Mouse (Mus musculus) monocyte, adult 5-6 weeks (primary cell): ENCODE measurements around the gene Ttll1. TPM values are rescaled to one million over a fixed set of nuclear protein-coding genes. Genes with fewer than 3 reads are reported as not detected.

Source experiments
- ATAC-seq: fragments of 153-309, 156-312 bp; replicated peaks from 2 replicates; pipeline ENCODE4 v1.8.0; 2017; ENCODE audit warnings: mild to moderate bottlenecking; ENCODE audit not compliant: low TSS enrichment, insufficient number of reproducible peaks, severe bottlenecking, poor library complexity, low FRiP score
- total RNA-seq: library from RNA; stranded (forward); fragments of 200-1000, 200-491, 200-594 nt; gene quantifications from 3 replicates; pipeline ENCODE4 v1.2.3, GENCODE M21; 2017

Gene Ttll1
- total RNA-seq, 1 experiment from 2014 or later: 5.0 TPM

DNA sequence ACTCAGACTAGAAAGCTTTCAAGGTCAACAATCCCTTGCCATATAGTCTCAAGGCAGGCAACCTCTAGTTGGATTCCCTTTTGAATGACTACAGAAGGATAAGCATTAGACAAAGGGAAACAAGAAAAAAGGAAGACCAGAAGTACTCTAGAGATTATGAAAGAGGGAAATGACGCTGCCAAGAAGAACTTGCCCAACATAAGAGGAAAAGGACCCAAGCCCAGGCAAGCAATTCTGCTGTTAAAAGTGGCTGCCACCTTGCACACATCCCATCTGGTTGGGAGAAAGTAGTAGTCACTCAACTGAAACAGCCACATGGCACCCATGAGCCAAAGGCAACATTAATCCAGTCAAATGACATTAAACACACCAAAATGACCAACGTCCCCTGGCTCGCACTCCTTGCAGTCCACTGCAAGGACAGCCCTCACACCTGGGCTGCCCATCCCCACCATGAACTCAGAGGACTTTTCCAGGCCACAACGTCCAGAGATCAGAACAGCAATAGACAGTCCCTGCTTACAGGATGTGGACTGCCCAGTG lies 68.1 kb downstream of the Ttll1 start:
- peak; percentile 72 for ATAC-seq

DNA sequence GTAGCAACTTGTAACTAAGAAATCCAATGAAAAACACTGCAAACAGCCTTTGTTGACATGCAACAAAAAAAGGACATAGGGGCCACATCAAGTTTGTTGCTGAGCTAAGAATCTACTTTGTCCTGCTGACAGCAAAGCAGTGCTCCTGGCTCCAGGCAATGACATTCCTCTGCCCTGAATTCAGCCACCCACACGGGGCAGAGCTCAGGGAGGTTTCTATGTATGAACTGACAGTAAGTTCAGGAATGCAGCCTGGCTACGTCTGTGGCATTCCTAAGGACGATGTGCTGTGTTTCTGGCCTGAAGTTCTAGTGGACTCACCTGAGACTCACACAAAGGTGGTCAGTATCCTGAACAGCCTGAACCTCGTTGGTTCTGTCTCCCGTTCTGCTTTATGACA lies 70.0 kb downstream of the Ttll1 start:
- ATAC-seq: no peak

DNA sequence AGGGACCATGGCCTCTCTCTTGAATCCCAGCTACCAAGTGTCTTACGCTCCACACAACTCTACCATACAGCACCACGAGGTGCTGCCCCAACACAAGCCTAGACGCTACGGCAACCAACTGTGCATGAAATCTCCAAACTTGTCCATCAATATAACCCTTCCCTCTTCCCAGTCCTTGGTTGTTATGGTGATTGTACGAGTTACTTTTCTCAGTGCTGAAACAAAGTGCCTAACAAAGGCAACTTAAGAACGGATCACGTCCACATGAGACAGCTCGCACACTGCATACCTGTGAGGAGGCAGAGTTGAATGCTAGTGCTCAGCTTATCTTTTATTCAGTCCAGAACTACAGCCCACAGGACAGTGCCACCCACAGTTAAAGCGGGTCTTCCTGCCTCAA lies 74.2 kb downstream of the Ttll1 start:
- ATAC-seq: no peak

DNA sequence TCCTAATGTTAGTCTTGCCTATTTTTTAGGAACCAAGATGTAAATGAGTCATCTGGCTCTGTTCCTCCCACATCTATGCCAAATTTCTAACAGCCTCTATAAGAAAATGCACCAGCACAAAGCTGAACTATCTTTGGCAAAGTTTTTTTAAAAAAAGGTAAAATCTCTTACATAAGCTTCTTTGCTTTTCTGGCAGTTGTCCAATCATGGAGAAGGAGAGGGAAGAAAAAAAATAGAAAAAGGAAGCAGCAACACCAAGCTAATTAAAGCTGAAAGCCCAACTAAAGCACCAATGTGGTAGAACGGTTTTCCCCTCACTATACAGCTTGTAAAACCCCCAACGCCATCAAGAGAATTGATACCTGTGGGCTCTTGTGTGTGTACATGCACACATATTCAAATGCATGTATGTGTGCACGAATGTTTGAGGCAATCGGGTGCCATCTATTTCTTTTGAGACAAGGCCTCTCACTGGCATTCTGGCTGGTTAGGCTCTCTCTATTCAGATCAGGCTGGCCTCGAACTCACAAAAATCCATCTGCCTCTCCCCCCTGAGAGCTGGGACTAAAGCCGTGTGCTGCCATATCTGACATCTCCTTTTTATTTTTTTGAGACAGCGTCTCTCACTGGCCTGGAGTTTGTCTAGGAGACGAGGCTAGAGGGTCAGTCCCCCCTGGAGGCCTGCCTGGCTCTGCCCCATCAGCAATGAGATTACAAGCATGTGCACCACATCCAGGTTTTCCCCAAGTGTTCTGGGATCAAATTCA lies 75.2 kb downstream of the Ttll1 start:
- ATAC-seq: no peak

- no peak for ATAC-seq
Measured at GRCm38 (mm10) chr15:83434692-83435091, 76.0 kb downstream of the Ttll1 start.

Other genes with a start within 250 kb of the Ttll1 start
- 15.1 to 26.9 TPM (median 15.7 TPM) in 3 replicates for gene Arfgap3, start 160.6 kb downstream of the Ttll1 start, total RNA-seq
- 92.8 to 153 TPM (median 103 TPM) in 3 replicates for gene Pacsin2, start 46.3 kb downstream of the Ttll1 start, total RNA-seq
- gene Bik, start 16.0 kb upstream of the Ttll1 start, total RNA-seq: not detected in 3 replicates
- 34.9 to 79.7 TPM (median 46.3 TPM) in 3 replicates for gene Tspo, start 52.7 kb upstream of the Ttll1 start, total RNA-seq
- 1.1 to 13.5 TPM (median 4.1 TPM) in 3 replicates for gene Mcat, start 52.9 kb upstream of the Ttll1 start, total RNA-seq
- 2.7 to 4.9 TPM (median 2.8 TPM) in 3 replicates for gene Ttll12, start 84.3 kb upstream of the Ttll1 start, total RNA-seq
- not detected in 3 replicates for gene Scube1, start 214.1 kb upstream of the Ttll1 start, total RNA-seq